Mouse (Mus musculus): ENCODE results near the gene 2010111I01Rik.

DNA sequence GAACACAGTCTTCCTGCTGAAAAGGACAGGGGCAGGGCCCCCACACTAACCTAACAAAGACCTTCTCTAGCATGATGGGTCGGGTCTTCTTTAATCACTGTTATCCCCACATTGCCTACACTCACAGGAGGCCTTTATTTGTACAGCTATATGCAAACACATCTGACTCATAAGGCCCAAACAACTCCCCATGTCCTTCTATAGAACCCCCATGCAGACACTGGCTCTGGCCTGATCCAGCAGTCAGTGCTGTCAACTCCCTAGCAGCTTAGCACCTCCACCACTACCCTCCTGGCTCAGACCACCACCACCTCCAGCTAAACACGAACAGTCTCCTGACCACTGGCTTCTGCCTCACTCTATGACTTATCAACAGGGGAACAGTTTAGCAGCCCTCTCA, 382.9 kb downstream of the 2010111I01Rik start:
- TF ChIP-seq POLR2A (IDR thresholded peaks at IDR 0.05; ENCODE audit: insufficient read depth, low read depth, low read length) = no peak
- no peak for TF ChIP-seq CTCF (IDR thresholded peaks at IDR 0.05; ENCODE audit: insufficient read depth, low read depth, low read length)
